Mouse (Mus musculus): Measurements from ENCODE around the gene Gm17509.
"Not testable (repeated sequence)": the region's sequence is repeated elsewhere in the genome, so short reads cannot be mapped to it uniquely, and the experiment has no call there.

Gene Gm17509

DNA sequence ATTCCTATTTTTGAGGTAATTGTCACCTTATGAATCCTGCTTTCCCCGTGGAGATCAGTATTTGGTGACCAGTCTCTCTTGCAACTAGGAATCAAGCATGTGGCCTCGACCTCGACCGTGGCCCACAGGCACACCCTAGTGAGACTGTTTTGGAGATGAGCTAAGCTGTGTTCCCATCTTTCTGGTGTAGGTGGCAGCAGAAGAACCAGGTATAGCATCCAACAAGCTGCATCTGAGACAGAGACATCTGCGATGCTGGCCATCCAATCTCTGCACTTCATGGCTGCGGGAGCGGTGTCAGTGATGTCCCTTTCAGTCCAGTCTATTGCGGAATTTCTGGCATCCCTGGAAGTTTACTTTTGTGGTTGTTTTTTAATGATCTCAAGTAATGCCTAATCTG lies 14.8 kb downstream of the Gm17509 start:
- DNase-seq = no peak

GRCm38 (mm10) chr13:117204685-117205084 lies 16.2 kb downstream of the Gm17509 start:
- no peak for DNase-seq

GRCm38 (mm10) chr13:117202755-117203471 lies 18.0 kb downstream of the Gm17509 start:
- DNase-seq = no peak

DNA sequence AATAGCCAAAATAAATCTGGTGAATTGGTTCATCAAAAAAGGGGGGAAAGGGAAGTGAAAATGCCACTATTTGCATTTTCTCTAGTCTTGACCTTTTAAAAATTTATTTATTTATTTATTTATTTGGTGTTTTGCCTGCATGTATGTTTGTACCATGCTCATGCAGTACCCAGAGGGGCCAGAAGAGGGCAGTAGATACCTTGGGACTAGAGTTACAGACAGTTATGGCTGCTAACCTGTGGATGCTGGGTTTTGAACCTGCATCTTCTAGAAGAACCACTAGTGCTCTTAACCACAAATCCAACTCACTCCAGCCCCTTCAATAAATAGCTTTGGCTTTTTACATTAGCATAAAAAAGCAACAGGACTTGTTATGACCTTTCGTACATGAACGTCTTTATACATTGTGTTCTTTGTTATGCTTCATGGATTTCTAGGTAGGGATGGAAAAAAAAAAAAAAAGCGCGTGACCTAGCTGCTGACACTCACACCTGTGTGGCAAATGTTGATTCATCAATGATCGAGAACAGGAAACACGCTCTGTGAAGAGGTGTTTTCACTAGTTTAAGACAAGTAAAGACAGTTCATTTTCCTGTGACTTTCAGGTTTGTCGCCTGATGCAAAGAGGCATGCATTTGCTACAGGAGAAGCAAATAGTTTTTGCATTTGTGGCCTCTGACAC lies 22.3 kb downstream of the Gm17509 start:
- peak; percentile 77 for DNase-seq

DNA sequence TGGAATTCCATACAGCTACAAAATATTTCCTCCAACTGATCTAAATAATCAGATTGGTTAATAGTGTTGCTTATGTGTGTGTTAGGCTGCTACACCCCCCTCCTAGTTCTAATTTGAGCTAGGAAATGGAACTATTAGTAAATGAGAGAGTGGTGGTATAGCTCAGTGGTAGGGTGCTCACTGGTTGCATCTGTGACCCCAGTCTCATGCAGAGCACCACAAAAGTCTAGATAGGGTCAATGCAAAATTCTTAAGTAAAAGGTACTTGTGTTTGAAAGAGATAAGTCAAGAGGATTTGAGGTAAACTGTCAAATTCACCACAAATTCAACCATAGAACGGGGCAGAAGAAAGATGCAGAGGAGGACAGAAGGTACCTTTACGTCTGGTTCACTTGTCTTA lies 23.2 kb downstream of the Gm17509 start:
- DNase-seq = no peak

DNA sequence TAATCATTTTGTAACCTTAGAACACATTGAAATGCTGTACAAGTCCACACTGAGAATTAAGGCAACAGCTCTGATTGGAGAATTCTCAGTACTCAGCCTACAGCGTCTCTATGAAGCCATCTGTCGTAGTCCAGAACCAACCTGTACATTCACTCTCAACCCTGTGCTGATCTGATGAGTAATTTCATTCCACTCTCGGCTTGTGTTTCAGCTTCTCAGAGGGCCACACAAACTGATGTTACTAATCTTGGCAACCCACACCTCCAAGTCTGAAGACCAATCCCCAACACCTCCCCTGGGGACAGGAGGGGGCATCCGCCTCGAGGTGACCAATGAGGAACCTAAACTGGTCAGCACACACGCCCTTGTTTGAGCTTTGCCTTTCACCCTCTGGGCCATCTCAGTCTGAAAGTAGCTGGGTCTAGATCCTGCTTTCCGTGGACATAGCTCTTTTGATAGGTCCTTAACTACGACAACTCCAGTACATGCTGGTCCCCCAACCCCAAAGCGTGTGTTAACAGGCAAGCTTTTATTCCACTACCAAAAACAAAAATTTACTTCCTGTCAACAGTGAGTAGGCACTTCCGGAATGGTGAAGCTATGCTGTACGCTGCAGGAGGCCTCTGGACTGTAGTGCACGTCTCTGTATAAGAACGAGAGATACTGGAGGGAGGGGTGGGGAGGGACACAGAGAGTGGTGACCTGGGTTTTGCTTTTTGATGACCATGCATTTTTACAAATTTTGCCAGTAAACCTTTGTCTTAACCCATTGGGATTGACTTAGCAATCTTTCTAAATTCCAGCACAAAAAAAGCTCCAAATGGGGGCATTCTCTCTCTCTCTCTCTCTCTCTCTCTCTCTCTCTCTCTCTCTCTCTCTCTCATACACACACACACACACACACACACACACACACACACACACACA lies 25.0 kb downstream of the Gm17509 start:
- DNase-seq = no peak

- no peak for DNase-seq
Observed at GRCm38 (mm10) chr13:117193422-117193983, 27.4 kb downstream of the Gm17509 start.

DNA sequence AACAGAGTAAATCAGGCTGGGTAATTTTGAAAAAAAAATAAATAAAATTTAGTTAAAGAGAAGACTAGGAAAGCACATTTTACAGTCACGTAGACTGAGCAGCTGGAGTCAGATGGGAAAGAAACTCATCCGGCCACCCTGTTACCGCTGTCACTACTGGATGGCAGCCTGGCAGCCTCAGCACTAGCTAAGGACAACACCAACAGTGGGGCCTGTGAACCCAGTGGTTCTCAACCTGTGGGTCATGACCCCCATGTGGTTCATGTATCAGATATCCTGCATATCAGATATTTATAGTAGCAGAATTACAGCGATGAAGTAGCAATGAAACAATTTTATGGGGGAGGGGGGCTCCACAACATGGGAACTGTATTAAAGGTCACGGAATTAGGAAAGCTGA lies 28.7 kb downstream of the Gm17509 start:
- no peak for DNase-seq

GRCm38 (mm10) chr13:117185329-117185728 lies 35.5 kb downstream of the Gm17509 start:
- no peak for DNase-seq

DNA sequence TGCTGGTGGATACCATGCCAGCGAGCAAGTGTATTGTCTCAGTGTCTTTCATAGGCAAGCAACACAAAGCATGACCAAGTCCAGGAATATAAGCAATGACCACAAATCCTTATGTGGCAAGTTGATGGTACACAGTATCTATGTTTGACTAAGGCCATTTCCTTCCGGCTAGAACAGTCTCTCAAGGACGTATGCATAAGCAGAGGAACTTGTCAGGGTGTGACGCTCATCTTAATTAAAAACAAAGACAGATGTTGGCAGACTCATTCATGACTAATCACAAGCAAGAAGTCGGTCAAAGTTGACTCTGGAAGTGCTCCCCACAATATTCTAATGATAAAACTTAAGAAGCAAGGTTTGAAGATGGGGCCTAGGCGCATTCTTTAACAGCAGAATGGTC lies 37.6 kb downstream of the Gm17509 start:
- DNase-seq = no peak

DNA sequence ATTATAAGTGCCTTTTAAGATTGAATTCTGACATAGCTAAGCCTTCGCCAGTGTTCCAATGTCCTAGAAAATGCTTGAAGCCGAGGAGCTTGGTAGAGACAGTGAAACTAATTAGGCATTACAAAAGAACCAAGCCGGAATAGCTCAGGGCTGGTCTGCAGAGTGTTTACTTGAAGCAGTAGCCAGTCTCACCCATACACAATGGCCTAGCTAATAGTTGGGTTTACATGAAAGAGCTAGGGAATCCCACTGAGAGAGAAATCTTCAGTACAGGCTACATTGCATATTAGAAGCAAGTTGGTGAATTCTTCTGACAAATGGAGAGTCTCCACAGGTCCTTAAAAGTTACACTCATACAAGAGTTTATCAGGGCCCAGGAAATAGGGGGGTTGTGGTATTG lies 40.0 kb downstream of the Gm17509 start:
- not testable (repeated sequence) for DNase-seq
